Mouse (Mus musculus): ENCODE data around the gene Ifna11.
"Not testable (repeated sequence)": the region's sequence is repeated elsewhere in the genome, so short reads cannot be mapped to it uniquely, and the experiment has no call there.

Ifna11 gene

GRCm38 (mm10) chr4:88819659-88820058 lies at the start of gene Ifna11:
TSS of gene Ifna11 (plus strand) at chr4:88819959.
- no peak for DNase-seq

DNA sequence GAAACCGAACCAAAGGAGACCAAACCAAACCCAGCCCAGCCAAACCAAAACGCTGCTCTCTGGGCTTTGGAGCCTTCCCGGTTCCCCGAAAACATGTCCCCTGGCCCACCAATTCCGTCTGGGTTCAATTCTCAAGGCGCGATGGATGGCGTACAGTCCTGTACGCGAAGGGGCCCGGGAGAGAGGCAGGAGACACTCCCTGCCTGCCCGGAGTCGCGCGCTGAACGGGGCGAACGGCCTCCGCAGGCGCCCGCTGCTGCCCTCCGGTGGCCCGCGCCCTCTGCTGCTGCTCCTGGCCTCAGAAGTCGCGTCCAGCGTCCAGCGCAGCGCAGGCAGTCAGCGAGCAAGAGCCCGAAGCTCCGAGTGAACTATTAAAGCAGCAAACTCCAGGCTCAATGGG lies 46.2 kb upstream of the Ifna11 start, which contains the start of gene Gm13290:
Gene Gm13290, plus strand, starts transcription at position 301 of the 400 bp plus-strand sequence.
- not testable (repeated sequence) for DNase-seq

- DNase-seq: not testable (repeated sequence)
Observed at GRCm38 (mm10) chr4:88776622-88777021, 43.1 kb upstream of the Ifna11 start, which contains the start of gene Gm13289. TSS of gene Gm13289 (plus strand) at chr4:88776922.

DNA sequence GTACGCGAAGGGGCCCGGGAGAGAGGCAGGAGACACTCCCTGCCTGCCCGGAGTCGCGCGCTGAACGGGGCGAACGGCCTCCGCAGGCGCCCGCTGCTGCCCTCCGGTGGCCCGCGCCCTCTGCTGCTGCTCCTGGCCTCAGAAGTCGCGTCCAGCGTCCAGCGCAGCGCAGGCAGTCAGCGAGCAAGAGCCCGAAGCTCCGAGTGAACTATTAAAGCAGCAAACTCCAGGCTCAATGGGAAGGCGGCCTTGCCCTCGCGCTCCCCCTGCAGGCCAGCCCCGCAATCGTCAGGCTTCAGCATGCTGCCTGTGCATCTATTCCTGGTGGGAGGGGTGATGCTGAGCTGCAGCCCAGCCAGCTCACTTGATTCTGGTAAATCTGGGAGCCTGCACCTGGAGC lies 40.2 kb upstream of the Ifna11 start, which contains the start of gene Gm13272:
Gene Gm13272, plus strand, starts transcription at position 301 of the 400 bp plus-strand sequence.
- not testable (repeated sequence) for DNase-seq

GRCm38 (mm10) chr4:88780320-88780719 lies 39.4 kb upstream of the Ifna11 start:
- not testable (repeated sequence) for DNase-seq

- DNase-seq: not testable (repeated sequence)
Observed at GRCm38 (mm10) chr4:88781831-88782230, 37.9 kb upstream of the Ifna11 start, which contains the start of gene Ifnz. TSS of gene Ifnz (plus strand) at chr4:88782131.

DNA sequence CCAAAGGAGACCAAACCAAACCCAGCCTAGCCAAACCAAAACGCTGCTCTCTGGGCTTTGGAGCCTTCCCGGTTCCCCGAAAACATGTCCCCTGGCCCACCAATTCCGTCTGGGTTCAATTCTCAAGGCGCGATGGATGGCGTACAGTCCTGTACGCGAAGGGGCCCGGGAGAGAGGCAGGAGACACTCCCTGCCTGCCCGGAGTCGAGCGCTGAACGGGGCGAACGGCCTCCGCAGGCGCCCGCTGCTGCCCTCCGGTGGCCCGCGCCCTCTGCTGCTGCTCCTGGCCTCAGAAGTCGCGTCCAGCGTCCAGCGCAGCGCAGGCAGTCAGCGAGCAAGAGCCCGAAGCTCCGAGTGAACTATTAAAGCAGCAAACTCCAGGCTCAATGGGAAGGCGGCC lies 37.4 kb upstream of the Ifna11 start:
- DNase-seq: not testable (repeated sequence)

DNA sequence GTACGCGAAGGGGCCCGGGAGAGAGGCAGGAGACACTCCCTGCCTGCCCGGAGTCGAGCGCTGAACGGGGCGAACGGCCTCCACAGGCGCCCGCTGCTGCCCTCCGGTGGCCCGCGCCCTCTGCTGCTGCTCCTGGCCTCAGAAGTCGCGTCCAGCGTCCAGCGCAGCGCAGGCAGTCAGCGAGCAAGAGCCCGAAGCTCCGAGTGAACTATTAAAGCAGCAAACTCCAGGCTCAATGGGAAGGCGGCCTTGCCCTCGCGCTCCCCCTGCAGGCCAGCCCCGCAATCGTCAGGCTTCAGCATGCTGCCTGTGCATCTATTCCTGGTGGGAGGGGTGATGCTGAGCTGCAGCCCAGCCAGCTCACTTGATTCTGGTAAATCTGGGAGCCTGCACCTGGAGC lies 34.4 kb upstream of the Ifna11 start, which contains the start of gene Gm13276:
Gene Gm13276, plus strand, starts transcription at position 301 of the 400 bp plus-strand sequence.
- DNase-seq: not testable (repeated sequence)

DNA sequence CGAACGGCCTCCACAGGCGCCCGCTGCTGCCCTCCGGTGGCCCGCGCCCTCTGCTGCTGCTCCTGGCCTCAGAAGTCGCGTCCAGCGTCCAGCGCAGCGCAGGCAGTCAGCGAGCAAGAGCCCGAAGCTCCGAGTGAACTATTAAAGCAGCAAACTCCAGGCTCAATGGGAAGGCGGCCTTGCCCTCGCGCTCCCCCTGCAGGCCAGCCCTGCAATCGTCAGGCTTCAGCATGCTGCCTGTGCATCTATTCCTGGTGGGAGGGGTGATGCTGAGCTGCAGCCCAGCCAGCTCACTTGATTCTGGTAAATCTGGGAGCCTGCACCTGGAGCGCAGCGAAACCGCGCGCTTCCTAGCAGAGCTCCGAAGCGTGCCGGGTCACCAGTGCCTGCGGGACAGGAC lies 31.4 kb upstream of the Ifna11 start, which contains the start of gene Gm13277:
Gene Gm13277, plus strand, starts transcription at position 231 of the 400 bp plus-strand sequence.
- DNase-seq: peak; percentile 75

DNA sequence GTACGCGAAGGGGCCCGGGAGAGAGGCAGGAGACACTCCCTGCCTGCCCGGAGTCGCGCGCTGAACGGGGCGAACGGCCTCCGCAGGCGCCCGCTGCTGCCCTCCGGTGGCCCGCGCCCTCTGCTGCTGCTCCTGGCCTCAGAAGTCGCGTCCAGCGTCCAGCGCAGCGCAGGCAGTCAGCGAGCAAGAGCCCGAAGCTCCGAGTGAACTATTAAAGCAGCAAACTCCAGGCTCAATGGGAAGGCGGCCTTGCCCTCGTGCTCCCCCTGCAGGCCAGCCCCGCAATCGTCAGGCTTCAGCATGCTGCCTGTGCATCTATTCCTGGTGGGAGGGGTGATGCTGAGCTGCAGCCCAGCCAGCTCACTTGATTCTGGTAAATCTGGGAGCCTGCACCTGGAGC lies 28.5 kb upstream of the Ifna11 start, which contains the start of gene Gm13278:
Gene Gm13278, plus strand, starts transcription at position 301 of the 400 bp plus-strand sequence.
- not testable (repeated sequence) for DNase-seq

DNA sequence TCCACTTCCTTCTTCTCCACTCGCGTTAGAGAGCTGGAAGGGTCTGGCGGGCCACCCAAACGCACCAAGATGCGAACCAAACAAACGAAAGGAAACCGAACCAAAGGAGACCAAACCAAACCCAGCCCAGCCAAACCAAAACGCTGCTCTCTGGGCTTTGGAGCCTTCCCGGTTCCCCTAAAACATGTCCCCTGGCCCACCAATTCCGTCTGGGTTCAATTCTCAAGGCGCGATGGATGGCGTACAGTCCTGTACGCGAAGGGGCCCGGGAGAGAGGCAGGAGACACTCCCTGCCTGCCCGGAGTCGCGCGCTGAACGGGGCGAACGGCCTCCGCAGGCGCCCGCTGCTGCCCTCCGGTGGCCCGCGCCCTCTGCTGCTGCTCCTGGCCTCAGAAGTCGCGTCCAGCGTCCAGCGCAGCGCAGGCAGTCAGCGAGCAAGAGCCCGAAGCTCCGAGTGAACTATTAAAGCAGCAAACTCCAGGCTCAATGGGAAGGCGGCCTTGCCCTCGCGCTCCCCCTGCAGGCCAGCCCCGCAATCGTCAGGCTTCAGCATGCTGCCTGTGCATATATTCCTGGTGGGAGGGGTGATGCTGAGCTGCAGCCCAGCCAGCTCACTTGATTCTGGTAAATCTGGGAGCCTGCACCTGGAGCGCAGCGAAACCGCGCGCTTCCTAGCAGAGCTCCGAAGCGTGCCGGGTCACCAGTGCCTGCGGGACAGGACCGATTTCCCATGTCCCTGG lies 25.7 kb upstream of the Ifna11 start, which contains the start of gene Gm13275:
Gene Gm13275, plus strand, starts transcription at position 552 of the 740 bp plus-strand sequence.
- peak; percentile 80 for DNase-seq

- not testable (repeated sequence) for DNase-seq
Observed at GRCm38 (mm10) chr4:88797097-88797496, 22.7 kb upstream of the Ifna11 start, which contains the start of gene Gm13279. TSS of gene Gm13279 (plus strand) at chr4:88797397.

- not testable (repeated sequence) for DNase-seq
Observed at GRCm38 (mm10) chr4:88799365-88799764, 20.4 kb upstream of the Ifna11 start, which contains the start of gene Gm13285. TSS of gene Gm13285 (plus strand) at chr4:88799665.

DNA sequence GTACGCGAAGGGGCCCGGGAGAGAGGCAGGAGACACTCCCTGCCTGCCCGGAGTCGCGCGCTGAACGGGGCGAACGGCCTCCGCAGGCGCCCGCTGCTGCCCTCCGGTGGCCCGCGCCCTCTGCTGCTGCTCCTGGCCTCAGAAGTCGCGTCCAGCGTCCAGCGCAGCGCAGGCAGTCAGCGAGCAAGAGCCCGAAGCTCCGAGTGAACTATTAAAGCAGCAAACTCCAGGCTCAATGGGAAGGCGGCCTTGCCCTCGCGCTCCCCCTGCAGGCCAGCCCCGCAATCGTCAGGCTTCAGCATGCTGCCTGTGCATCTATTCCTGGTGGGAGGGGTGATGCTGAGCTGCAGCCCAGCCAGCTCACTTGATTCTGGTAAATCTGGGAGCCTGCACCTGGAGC lies 16.8 kb upstream of the Ifna11 start, which contains the start of gene Gm13287:
Gene Gm13287, plus strand, starts transcription at position 301 of the 400 bp plus-strand sequence.
- not testable (repeated sequence) for DNase-seq

DNA sequence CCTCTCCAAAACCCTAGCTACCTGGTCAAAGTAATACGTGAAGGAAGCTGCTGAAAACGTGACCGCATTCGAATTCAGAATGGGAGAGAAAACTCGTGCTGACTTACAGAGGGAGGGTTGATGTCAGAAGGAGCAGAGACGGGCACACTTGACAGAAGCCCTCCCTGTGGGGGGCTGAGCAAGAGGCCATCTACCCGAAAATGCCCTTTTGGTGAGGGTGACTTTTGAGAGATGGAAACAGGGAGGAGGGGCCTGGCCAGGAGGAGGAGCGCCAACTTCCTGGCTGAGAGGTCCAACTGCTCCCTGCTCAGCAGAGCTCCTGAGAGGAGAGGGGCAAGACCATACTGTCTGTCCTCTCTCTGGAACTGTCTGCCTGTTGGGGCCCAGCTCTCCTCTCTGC lies 14.5 kb upstream of the Ifna11 start, which contains the start of gene Gm13288:
Gene Gm13288, plus strand, starts transcription at position 301 of the 400 bp plus-strand sequence.
- not testable (repeated sequence) for DNase-seq

GRCm38 (mm10) chr4:88805761-88806160 lies 14.0 kb upstream of the Ifna11 start:
- not testable (repeated sequence) for DNase-seq

- DNase-seq: no peak
Observed at GRCm38 (mm10) chr4:88815928-88816327, 3.8 kb upstream of the Ifna11 start, which contains the start of gene Ifna7. TSS of gene Ifna7 (plus strand) at chr4:88816228.

DNA sequence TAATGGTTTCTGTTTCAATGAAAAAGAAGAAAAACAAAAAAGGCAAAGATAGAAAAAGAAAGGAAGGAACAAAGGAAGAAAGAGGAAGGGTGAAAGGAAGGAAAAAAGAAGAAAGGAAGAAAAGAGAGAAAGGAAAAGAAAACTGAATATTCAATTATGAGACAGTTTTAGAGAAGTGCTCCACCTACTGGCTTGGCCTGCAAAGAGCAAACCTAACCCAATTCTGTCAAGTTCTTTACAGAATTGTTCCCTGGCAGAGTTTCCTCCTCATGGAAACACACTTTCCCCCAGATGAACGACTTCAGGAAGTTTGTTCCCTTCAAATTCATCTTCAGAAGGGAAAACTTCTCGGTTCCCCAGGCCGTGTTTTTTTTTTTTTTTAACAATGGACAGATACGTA lies 3.2 kb downstream of the Ifna11 start:
- peak; percentile 25 for DNase-seq

- not testable (repeated sequence) for DNase-seq
Observed at GRCm38 (mm10) chr4:88827116-88827515, 7.4 kb downstream of the Ifna11 start, which contains the start of gene Ifna6. TSS of gene Ifna6 (plus strand) at chr4:88827416.

- DNase-seq: peak; percentile 54
Observed at GRCm38 (mm10) chr4:88830523-88830922, 10.8 kb downstream of the Ifna11 start.

DNA sequence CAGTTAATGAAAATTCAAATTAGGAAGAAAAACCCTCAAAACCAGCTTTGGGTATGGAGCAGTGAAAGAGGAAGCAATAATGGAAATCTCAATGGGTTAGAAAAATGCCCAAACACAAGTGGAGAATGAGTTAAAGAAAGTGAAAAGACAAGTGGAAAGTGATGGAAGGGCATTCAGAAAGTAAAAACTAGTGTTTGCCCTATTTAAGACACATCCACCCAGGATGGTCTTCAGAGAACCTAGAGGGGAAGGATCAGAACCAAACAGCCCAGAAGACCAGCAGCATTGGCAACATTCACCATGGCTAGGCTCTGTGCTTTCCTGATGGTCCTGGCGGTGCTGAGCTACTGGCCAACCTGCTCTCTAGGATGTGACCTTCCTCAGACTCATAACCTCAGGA lies 15.5 kb downstream of the Ifna11 start, which contains the start of gene Ifna5:
Gene Ifna5, plus strand, starts transcription at position 301 of the 400 bp plus-strand sequence.
- DNase-seq: not testable (repeated sequence)

DNA sequence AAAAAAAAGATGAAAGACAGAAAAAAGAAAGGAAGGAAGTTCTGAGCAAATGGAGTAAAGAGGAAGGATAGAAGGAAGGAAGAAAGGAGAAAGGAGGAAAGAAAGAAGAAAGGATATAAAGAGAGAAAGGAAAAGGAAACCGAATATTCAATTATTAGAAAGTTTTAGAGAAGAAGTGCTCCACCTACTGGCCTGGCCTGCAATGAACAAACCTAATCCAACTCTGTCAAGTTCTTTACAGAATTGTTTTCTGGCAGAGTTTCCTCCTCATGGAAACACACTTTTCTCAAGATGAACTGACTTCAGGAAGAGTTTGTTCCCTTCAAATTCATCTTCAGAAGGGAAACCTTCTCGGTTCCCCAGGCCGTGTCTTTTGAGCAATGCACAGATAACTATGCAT lies 19.1 kb downstream of the Ifna11 start:
- peak; percentile 9 for DNase-seq

GRCm38 (mm10) chr4:88840058-88840457 lies 20.3 kb downstream of the Ifna11 start:
- no peak for DNase-seq
